Mouse (Mus musculus) kidney, postnatal 0 days (tissue): ENCODE results near the gene Macrod2. TPM values are rescaled to one million over a fixed set of nuclear protein-coding genes. Genes with fewer than 3 reads are reported as not detected.
A peak's percentile ranks its signal among the peaks of the same experiment; 100 is the strongest.

Experiments used
- ATAC-seq: fragments of 200-750 bp; cut with Nextera tagmentation; replicated peaks from 2 replicates; pipeline ENCODE4 v1.8.0; 2017; ENCODE audit warnings: low read depth, moderate number of reproducible peaks, moderate TSS enrichment, moderate library complexity; ENCODE audit not compliant: low FRiP score
- DNase-seq: peaks from one replicate; pipeline ENCODE4 v3.0.0-alpha.2; 2016; ENCODE audit warnings: low spot score
- H3K27ac ChIP-seq: fragments of 300-500 bp; sonication (generic); 2 replicates; pipeline ENCODE4 v1.5.1; 2014; ENCODE audit warnings: mild to moderate bottlenecking
- H3K27me3 ChIP-seq: fragments of 300-500 bp; sonication (generic); 2 replicates; pipeline ENCODE4 v1.6.1; 2014; ENCODE audit warnings: low read length, mixed read lengths; ENCODE audit not compliant: insufficient read depth
- H3K36me3 ChIP-seq: fragments of 300-500 bp; sonication (generic); 2 replicates; pipeline ENCODE4 v1.6.1; 2014; ENCODE audit warnings: low read length, mixed read lengths; ENCODE audit not compliant: insufficient read depth
- H3K4me1 ChIP-seq: fragments of 300-500 bp; sonication (generic); replicated peaks from 2 replicates; pipeline ENCODE4 v1.6.1; 2014; ENCODE audit warnings: antibody characterized with exemption, low read length, mixed read lengths; ENCODE audit not compliant: insufficient read depth
- H3K4me2 ChIP-seq: fragments of 300-500 bp; sonication (generic); 2 replicates; pipeline ENCODE4 v1.6.1; 2014; ENCODE audit warnings: mild to moderate bottlenecking, low read length, moderate library complexity, mixed read lengths
- H3K4me3 ChIP-seq: fragments of 300-500 bp; sonication (generic); replicated peaks from 2 replicates; pipeline ENCODE4 v1.5.1; 2014; ENCODE audit warnings: low read depth, low read length
- H3K9ac ChIP-seq: fragments of 300-500 bp; sonication (generic); 2 replicates; pipeline ENCODE4 v1.6.1; 2014; ENCODE audit warnings: low read depth, low read length
- H3K9me3 ChIP-seq: fragments of 300-500 bp; sonication (generic); replicated peaks from 2 replicates; pipeline ENCODE4 v1.6.1; 2016; ENCODE audit warnings: low read length, inconsistent platforms, mixed read lengths
- CTCF ChIP-seq: IDR thresholded peaks from 2 replicates; pipeline ENCODE4 v1.5.1; 2016; ENCODE audit warnings: antibody characterized with exemption, low read depth, mild to moderate bottlenecking, moderate library complexity
- WGBS: fragments of 180-500 bp; shearing (Covaris S2); extraction: QIAGEN DNeasy Blood & Tissue Kit; methylation state at CpG from one replicate; pipeline ENCODE4 v1.1.7; 2014; 5-methylcytosine and 5-hydroxymethylcytosine counted together
- polyA plus RNA-seq: library from polyadenylated mRNA; unstranded; fragments of >200 nt; fragmentation: Nextera tagmentation; extraction: Ambion mirVana; gene quantifications from 2 replicates; pipeline ENCODE4 v1.2.1, GENCODE M21; 2015

The Macrod2 gene
- polyA plus RNA-seq, 1 experiment from 2014 or later, result 28.6 TPM

- H3K27ac ChIP-seq, result no peak overlapping the region
- H3K4me3 ChIP-seq, result no peak overlapping the region
- no peak overlapping the region for H3K9ac ChIP-seq
- WGBS, result 49% methylated on average over 2 of the region's 2 CpGs
- no peaks in the 10 kb centered on the region for H3K4me1 ChIP-seq
- DNase-seq (no peak), ATAC-seq (no peak)
- H3K27me3 ChIP-seq, result no peaks in the 10 kb centered on the region
- no peaks in the 10 kb centered on the region for H3K9me3 ChIP-seq
- no peak for TF ChIP-seq CTCF
- H3K36me3 ChIP-seq, result no peaks in the 10 kb centered on the region
- no peak overlapping the region for H3K4me2 ChIP-seq
Measured at GRCm38 (mm10) chr2:141830496-141830895, 1435.4 kb downstream of the Macrod2 start.

- H3K27ac ChIP-seq, result no peak overlapping the region
- no peaks in the 10 kb centered on the region for H3K27me3 ChIP-seq
- no peak overlapping the region for H3K4me3 ChIP-seq
- ATAC-seq (no peak), DNase-seq (no peak)
- H3K9me3 ChIP-seq, result no peaks in the 10 kb centered on the region
- WGBS, result 89% methylated on average over 5 of the region's 5 CpGs
- no peaks in the 10 kb centered on the region for H3K36me3 ChIP-seq
- no peaks in the 10 kb centered on the region for H3K4me1 ChIP-seq
- TF ChIP-seq CTCF, result no peak
- H3K9ac ChIP-seq, result no peak overlapping the region
- no peak overlapping the region for H3K4me2 ChIP-seq
Measured at GRCm38 (mm10) chr2:141831515-141831914, 1436.4 kb downstream of the Macrod2 start.

- no peak overlapping the region for H3K27ac ChIP-seq
- no peak overlapping the region for H3K4me2 ChIP-seq
- H3K36me3 ChIP-seq, result no peaks in the 10 kb centered on the region
- H3K4me3 ChIP-seq, result no peak overlapping the region
- H3K9me3 ChIP-seq, result no peaks in the 10 kb centered on the region
- no peak for TF ChIP-seq CTCF
- ATAC-seq, result no peak
- DNase-seq, result no peak
- H3K27me3 ChIP-seq, result no peaks in the 10 kb centered on the region
- H3K4me1 ChIP-seq, result no peaks in the 10 kb centered on the region
- WGBS, result 69% methylated on average over 4 of the region's 4 CpGs
- H3K9ac ChIP-seq, result no peak overlapping the region
Measured at GRCm38 (mm10) chr2:141834156-141834782, 1439.2 kb downstream of the Macrod2 start.

- H3K4me1 ChIP-seq, result no peaks in the 10 kb centered on the region
- H3K4me3 ChIP-seq, result no peak overlapping the region
- WGBS, result 80% methylated on average over 6 of the region's 6 CpGs
- no peaks in the 10 kb centered on the region for H3K27me3 ChIP-seq
- TF ChIP-seq CTCF, result no peak
- no peaks in the 10 kb centered on the region for H3K9me3 ChIP-seq
- H3K9ac ChIP-seq, result no peak overlapping the region
- ATAC-seq (no peak), DNase-seq (no peak)
- no peaks in the 10 kb centered on the region for H3K36me3 ChIP-seq
- H3K27ac ChIP-seq, result no peak overlapping the region
- no peak overlapping the region for H3K4me2 ChIP-seq
Measured at GRCm38 (mm10) chr2:141844408-141845175, 1449.5 kb downstream of the Macrod2 start.

- peak; percentile 68 for DNase-seq
- TF ChIP-seq CTCF, result no peak
- Histone ChIP-seq H3K9me3 (no peaks in the 10 kb centered on the region), H3K4me1 (no peaks in the 10 kb centered on the region), H3K27ac (no peak overlapping the region), H3K4me2 (no peak overlapping the region), H3K9ac (no peak overlapping the region), H3K4me3 (no peak overlapping the region), H3K27me3 (no peaks in the 10 kb centered on the region), H3K36me3 (no peaks in the 10 kb centered on the region)
- WGBS, result 10% methylated on average over 2 of the region's 2 CpGs
- peak; percentile 54; the same call in 1 of the 2 replicates for ATAC-seq
Measured at GRCm38 (mm10) chr2:141859220-141859619, 1464.1 kb downstream of the Macrod2 start.

GRCm38 (mm10) chr2:141861679-141862268, 1466.7 kb downstream of the Macrod2 start:
- Histone ChIP-seq H3K4me3 (no peak overlapping the region), H3K9ac (no peak overlapping the region), H3K36me3 (no peaks in the 10 kb centered on the region), H3K27ac (no peak overlapping the region), H3K4me1 (no peaks in the 10 kb centered on the region), H3K4me2 (no peak overlapping the region), H3K9me3 (no peaks in the 10 kb centered on the region), H3K27me3 (no peaks in the 10 kb centered on the region)
- ATAC-seq (no peak), DNase-seq (no peak)
- no peak for TF ChIP-seq CTCF
- WGBS, result 88% methylated on average over 6 of the region's 6 CpGs
